Mouse (Mus musculus) CH12.LX (cell line): ENCODE data around the gene Bcl11a.

Source experiments
- CTCF ChIP-seq, 2 experiments: IDR thresholded peaks in 1 of 2; conservative IDR thresholded peaks in 1 of 2; 2 replicates each; pipeline ENCODE4 v1.5.1; 2011 to 2012; ENCODE audit warnings: low read depth in 2 of 2, low read length in 2 of 2, improper control_type of control experiment in 1 of 2, inconsistent platforms in 1 of 2, mild to moderate bottlenecking in 1 of 2, moderate library complexity in 1 of 2
- MAZ ChIP-seq: IDR thresholded peaks from 2 replicates; pipeline ENCODE4 v1.6.1; 2012; ENCODE audit warnings: low read depth, mild to moderate bottlenecking, inconsistent platforms, low read length, improper control_type of control experiment, moderate library complexity
- NRF1 ChIP-seq: IDR thresholded peaks from 2 replicates; pipeline ENCODE4 v1.6.1; 2014; ENCODE audit warnings: low read depth, mild to moderate bottlenecking, inconsistent platforms, low read length, improper control_type of control experiment, moderate library complexity
- POLR2A ChIP-seq: IDR thresholded peaks from 2 replicates; pipeline ENCODE4 v1.6.1; 2011; ENCODE audit warnings: low read depth, mild to moderate bottlenecking, improper control_type of control experiment, low read length
- RCOR1 ChIP-seq: conservative IDR thresholded peaks from 2 replicates; pipeline ENCODE4 v1.6.1; 2012; ENCODE audit warnings: low read depth, mild to moderate bottlenecking, inconsistent platforms, low read length, improper control_type of control experiment

DNA sequence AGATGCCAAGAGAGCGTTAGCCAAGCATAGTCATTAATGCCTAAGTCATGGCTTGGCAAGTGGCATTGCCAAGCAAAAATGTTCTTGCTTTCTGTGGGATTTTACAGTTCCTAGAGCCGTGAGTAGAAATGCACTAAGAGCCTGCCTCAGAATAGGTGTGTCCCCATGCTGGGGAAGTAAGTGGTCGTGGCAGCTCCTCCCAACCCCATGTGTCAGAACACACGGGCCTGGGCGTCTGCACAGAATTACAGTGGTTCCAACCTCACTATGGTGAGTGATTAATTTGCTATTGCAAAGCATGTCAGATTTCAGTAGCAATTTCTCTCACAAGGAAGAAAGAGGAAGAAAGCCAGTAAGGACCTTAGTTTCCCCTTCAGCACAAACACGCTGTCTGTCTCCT lies 33.9 kb downstream of the Bcl11a start:
- no peak for TF ChIP-seq CTCF (conservative IDR thresholded peaks at IDR 0.05 in 1 of 2, IDR thresholded peaks at IDR 0.05 in 1 of 2; ENCODE audit: low read depth in 2 of 2, low read length in 2 of 2)
- no peak for TF ChIP-seq POLR2A
- no peak for TF ChIP-seq NRF1
- TF ChIP-seq RCOR1: no peak
- no peak for TF ChIP-seq MAZ
